Mouse (Mus musculus): ENCODE results near the gene Snhg11. TPM values are rescaled to one million over a fixed set of nuclear protein-coding genes. Genes with fewer than 3 reads are reported as not detected.
"Not testable (repeated sequence)": the region's sequence is repeated elsewhere in the genome, so short reads cannot be mapped to it uniquely, and the experiment has no call there.

Snhg11 gene
- total RNA-seq, 2 experiments from 2014 or later: 3.5 to 4.7 TPM

GRCm38 (mm10) chr2:158369474-158370172 is 5.8 kb upstream of the Snhg11 start:
- no peak for DNase-seq

DNA sequence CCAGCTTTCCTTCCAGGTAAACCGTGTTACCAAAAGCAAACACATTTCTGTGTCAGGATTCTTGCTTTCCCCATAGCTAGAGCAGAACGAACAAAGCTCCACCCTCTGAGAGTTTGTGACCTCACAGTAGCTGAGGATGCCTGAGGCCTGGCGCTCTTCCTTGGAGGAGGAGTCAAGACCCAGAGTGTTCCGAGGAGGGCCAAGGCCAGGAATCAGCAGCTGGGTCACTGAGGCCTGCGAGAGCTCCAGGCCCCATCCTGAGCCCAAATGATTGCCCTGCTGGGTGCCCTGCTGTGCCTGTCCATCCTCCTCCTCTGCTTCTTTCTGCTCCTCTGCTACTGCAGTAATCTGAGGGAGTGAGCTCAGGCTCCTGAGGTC is 5.3 kb upstream of the Snhg11 start:
- peak; percentile 35 to 47 for DNase-seq

DNA sequence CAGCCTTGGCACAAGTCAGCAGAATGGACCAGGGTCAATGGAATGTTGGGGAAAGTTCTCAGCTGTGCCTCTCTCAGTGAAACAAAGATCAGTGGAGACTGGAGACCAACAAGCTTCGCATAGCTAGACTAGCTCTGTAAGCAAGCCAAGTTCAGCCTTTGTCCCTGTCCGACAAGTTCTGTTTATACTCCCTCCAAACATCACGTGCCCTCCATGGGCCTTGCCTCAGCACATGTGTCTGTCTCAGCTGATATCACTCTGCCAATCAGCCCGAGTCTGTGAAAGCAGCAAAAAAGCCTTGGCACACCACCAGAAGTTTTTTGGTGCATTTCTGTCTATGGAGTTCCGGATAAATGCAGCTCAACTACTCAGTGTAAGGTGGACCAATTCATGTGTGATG is 2.4 kb upstream of the Snhg11 start:
- no peak for DNase-seq

DNA sequence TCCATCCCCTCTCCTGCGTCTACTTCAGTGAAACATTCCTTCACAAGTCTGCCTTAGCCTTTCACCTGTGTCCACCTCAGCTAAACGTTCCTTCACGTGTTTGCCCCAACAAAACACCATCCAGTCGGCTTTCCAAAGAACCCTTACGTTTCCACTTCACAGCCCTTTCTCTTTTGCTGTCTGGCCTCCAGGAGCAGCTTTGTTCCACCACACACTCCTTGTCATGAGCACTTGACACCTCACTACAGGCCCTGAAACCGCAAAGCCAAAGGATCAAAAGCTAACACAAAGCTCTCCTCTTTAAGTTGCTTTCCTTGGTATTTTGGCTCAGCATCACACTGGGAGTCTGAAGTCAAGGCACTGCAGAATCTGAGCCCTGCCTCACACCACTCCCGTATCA is 1.9 kb upstream of the Snhg11 start:
- DNase-seq: no peak

DNA sequence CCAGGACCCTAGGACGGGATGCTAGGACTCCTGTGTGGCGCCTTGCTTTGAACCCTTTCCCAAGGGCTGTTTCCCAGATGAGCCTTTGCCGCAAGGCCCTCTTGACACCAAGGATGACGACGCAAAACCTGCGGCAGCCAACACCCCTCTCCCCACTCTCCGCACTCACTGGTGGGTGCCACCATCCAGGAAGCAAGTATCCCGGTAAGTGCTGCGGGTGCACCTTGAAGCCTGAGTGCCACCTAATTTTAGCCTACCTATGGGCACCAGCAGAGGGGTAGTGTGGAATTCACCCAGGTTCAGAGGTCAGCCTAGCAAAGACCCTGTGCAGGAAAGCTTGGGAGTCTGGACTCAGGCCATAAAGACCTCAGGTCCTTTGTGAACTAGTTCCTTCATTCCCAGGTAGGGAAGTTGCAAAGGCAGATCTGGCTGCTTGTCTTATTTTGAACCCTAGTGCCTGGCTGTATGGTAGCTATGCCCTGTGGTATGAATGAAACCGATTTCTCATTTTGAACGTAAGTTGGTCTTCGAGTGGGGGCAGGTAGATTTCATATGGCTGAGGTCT is 767 bp downstream of the Snhg11 start:
- no peak for DNase-seq

DNA sequence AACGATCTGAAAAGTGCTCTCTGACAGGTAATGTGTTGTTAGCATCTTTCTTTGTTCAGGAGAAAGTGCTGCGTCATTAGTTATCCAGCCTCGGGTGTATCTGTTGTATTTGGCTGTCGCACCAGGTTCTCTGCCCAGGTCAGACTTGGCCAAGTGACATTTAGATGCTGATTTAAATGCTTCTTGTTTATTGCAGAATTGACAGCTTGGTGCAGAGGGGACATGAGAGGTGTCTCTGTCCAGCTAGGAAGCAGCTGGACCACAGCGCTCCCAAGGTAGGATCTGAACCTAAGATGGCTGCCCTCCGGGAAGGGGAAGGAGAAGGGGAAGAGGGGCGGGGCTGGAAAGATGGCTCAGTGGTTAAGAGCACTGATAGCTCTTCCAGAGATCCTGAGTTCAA is 1.4 kb downstream of the Snhg11 start:
- DNase-seq: no peak

GRCm38 (mm10) chr2:158377811-158378210 is 2.4 kb downstream of the Snhg11 start:
- no peak for DNase-seq

DNA sequence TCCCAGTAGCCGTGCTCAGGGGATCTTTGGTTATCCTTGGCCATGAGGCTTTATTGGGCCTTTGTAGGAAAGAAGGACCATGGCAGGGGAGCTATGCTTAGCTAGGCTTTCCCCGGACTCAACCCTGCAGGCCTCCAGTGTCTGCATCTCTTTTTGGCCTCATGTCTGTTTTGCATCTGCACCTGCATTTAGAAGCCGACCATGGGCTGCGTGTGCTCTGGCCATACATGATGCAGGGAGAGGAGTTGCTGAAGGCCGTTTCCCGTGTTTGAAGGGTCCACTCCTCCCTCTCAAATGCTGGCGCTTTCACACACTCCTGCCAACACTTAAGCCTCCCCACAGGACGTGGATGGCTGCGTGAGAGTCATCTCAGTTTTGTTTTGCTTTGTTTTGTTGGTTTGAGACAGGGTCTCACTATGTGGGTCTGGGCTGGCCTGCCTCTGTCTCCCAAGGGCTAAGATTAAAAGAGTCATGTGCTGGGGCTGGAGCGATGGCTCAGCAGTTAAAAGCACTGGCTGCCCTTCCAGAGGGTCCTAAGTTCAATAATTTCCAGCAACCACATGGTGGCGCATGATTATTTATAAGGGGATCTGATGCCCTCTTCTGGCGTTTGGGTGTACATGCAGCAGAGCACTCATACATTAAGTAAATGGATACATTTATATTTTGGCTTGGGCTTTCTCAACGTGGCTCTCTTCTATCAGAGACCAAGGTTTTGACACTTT is 4.1 kb downstream of the Snhg11 start:
- DNase-seq: peak; percentile 57 to 60

DNA sequence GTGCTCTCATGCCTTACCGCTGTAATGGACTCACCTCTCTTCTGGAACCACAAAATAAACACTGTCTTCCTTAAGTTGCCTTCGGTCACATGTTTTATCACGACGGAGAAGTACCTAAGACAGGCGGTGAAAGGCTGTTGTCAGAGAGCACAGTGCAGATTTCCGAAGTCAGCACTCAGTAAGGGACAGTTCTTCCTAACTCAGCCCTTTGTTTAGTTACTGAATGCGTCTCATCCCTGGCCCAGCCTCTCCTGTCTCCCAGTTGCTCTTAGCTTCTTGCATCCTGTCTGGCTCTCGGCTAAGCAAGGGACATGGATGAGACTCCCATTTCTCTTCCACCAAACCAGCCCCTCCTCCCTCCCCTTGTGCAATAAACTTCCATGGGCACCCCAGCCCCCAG is 10.6 kb downstream of the Snhg11 start:
- no peak for DNase-seq

GRCm38 (mm10) chr2:158389421-158389820 is 14.0 kb downstream of the Snhg11 start:
- peak in 1 of 2 experiments; percentile 11 for DNase-seq

DNA sequence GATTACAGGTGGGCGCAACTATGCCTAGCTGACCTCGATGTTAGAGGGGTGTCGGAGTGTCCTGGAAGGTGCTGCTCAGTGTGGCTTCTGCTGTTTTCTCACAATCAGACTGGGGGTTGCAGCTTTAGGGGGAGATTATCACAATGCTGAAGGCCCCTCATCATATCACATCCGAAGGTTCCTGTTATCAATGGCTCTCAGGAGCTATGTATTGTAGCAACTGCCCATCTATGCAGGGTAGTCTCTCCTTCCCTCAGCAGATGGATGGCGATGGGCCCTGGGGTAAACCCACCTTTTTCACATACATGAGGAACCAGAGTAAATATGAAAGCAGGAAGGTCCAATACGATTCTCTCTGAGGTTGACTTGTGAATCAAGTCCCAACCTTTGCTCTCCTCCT is 20.9 kb downstream of the Snhg11 start:
- DNase-seq: no peak

DNA sequence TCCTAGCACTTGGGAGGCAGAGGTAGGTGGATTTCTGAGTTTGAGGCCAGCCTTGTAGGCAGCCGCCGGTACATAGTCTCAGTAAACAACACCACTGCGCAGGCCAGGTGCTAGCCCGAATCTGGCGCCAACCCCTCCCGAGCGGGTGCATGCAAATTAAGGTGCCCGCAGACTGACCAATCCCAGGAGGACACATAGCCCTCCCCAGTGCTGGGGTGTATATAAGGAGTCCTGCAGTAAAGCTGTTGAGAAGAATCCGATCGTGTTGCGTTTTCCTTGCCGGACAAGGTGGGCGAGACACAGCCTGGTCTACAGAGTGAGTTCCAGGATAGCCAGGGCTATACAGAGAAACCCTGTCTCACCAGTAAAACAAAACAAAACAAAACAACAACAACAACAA is 21.7 kb downstream of the Snhg11 start:
- DNase-seq: not testable (repeated sequence)

- no peak for DNase-seq
These were observed 27.5 kb downstream of the Snhg11 start for GRCm38 (mm10) chr2:158402915-158403314.

DNA sequence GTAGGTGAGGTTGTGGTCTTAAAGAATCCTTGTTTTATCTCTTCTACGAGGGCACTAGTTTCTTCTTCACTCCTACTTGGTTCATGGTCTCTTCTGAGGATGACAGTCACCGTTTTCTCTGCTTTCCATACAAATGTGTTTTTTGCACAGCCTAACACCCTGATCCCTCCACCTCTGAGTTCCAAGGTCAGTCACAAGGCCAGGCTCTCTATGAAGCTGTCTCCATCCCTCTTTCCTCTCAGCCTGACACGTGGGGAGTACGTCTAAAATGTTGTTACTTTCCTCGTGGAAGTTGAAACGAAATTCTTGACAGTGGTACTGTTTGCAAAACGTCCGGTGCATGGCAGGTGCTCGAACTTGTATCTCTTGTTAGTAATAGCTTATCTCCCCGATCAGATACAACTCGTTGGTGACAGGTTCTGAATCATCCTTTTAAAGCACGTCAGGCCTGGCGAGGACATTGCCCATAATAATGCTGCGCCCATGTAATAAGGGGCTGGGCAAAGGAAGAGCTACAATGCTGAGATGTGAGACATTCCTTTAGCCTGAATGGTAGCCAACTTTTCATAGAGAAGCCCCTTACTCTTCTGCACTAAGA is 33.7 kb downstream of the Snhg11 start:
- no peak for DNase-seq

GRCm38 (mm10) chr2:158409595-158410021 is 34.2 kb downstream of the Snhg11 start, which contains the start of gene Ralgapb:
TSS of gene Ralgapb (plus strand) at chr2:158409848.
- peak; percentile 99 for DNase-seq

GRCm38 (mm10) chr2:158410022-158411014 is 34.9 kb downstream of the Snhg11 start:
- DNase-seq: peak; percentile 48 to 54

DNA sequence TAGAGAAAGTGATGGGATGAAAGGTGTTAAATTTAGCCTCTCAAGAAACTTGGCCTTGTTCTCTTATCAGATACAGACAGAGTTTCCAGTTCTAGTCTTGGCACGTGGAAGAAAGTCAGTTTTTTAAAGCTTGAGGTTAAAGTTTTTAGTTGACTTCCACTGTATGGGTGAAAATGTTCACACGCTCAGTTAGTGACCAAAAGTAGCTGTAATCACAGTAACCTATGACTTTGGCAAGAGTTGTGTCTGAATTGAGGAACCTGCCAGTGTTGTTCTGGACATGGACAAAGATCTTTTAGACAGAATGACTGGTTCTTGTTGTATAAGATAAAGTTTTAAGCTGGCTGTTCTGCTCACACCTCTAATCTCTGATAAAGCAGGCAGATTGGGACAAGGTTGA is 37.8 kb downstream of the Snhg11 start:
- DNase-seq: no peak

DNA sequence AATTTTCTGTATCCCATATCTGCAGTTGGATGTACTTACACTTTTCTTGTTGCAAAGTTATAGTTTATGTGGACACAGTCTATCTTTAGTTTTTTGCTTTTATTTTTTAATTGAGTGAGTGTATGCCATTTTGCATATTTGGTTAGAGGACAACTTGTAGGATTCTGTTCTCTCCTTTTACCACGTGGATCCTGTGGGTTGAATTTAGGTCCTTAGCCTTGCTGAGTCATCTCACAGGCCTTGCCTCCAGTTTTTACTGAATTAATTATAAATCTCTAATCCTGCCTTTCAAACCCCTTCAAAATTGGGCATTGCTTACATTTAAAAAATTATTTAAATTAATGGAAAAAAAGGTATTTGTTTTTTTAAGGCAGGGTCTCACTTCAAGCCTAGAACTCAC is 40.4 kb downstream of the Snhg11 start:
- DNase-seq: no peak

GRCm38 (mm10) chr2:158418663-158419062 is 43.2 kb downstream of the Snhg11 start:
- DNase-seq: no peak
